Mouse (Mus musculus) brain, adult 2 months (tissue): ENCODE measurements around the gene Fyttd1.
A peak's percentile ranks its signal among the peaks of the same experiment; 100 is the strongest.
"Not testable (repeated sequence)": the region's sequence is repeated elsewhere in the genome, so short reads cannot be mapped to it uniquely, and the experiment has no call there.

Experiments
- DNase-seq: peaks from one replicate; pipeline ENCODE4 v3.0.0; 2011; ENCODE audit warnings: low read depth, low spot score

Gene Fyttd1

GRCm38 (mm10) chr16:32877343-32878156 is at the start of gene Fyttd1, which contains the start of gene Rubcn:
Gene Fyttd1, plus strand, starts transcription at chr16:32877500.
Gene Rubcn, minus strand, starts transcription at chr16:32877766.
- DNase-seq: peak; percentile 99

GRCm38 (mm10) chr16:32829104-32829503 is 48.2 kb upstream of the Fyttd1 start:
- DNase-seq: no peak

GRCm38 (mm10) chr16:32831501-32831900 is 45.8 kb upstream of the Fyttd1 start:
- DNase-seq: peak; percentile 63

- DNase-seq: peak; percentile 68
These were observed 30.2 kb upstream of the Fyttd1 start for GRCm38 (mm10) chr16:32847103-32847502.

- DNase-seq: no peak
These were observed 28.1 kb upstream of the Fyttd1 start for GRCm38 (mm10) chr16:32849042-32849830.

GRCm38 (mm10) chr16:32853492-32854049 is 23.7 kb upstream of the Fyttd1 start:
- DNase-seq: peak; percentile 27

- DNase-seq: peak; percentile 89
These were observed 23.2 kb upstream of the Fyttd1 start for GRCm38 (mm10) chr16:32854050-32854571.

- DNase-seq: no peak
These were observed 20.5 kb upstream of the Fyttd1 start for GRCm38 (mm10) chr16:32856751-32857150.

DNA sequence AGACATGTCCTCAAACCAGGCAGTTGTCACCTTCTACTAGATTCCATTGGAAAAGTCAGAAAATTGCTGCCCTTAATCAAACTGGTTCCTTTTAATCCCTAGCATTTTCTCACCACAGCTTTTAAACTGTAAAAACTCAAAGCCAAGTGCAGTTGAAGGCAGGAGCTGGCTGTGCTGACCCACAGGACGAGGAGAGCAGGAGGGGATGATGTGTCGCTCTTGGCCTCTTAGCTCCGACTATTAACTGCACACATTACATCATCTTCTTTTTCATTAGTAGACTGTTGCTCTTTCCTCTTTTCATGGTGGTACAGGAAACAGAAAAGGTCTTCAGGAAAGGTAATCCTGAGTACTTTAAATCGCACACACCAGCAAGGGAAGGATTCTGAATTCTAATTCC is 18.9 kb upstream of the Fyttd1 start:
- DNase-seq: no peak

- peak; percentile 76 for DNase-seq
These were observed 18.3 kb upstream of the Fyttd1 start for GRCm38 (mm10) chr16:32858771-32859636.

GRCm38 (mm10) chr16:32861813-32862385 is 15.4 kb upstream of the Fyttd1 start:
- DNase-seq: no peak

- DNase-seq: no peak
These were observed 11.9 kb upstream of the Fyttd1 start for GRCm38 (mm10) chr16:32865401-32865800.

- no peak for DNase-seq
These were observed 10.6 kb upstream of the Fyttd1 start for GRCm38 (mm10) chr16:32866713-32867112.

DNA sequence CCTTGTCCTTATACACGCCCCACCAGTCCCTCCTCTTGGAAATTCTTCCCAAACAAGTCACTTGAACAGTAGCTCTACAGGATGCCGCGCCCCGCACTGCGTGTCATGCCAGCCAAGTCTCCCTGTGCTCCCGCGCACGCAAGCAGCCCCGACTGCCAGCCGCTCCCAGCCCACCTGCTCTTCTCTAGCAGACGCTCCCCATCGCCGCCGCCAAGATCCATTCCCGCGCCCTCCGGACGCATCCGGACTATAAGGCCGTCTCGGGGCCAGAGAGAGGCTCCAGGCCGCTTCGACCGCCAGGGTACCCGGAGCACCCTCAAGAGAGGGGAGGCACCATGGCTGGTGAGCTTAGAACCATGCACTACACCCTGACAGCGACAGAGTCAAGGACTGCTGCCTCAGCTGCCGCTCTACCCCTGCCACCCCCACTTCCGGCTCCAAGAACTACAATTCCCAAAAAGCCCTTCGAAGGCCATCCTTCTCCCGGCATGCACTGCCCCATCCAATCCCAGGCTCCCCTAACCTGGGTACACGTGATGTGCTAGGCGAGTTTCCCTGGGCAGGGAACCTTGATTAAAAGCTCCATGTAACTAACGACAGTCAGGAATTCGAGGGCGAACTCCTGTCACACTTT is 9.3 kb upstream of the Fyttd1 start:
- peak; percentile 98 for DNase-seq

- DNase-seq: no peak
These were observed 7.1 kb upstream of the Fyttd1 start for GRCm38 (mm10) chr16:32870231-32870630.

GRCm38 (mm10) chr16:32873366-32873765 is 3.9 kb upstream of the Fyttd1 start:
- no peak for DNase-seq

GRCm38 (mm10) chr16:32875281-32875680 is 2.0 kb upstream of the Fyttd1 start:
- DNase-seq: not testable (repeated sequence)

DNA sequence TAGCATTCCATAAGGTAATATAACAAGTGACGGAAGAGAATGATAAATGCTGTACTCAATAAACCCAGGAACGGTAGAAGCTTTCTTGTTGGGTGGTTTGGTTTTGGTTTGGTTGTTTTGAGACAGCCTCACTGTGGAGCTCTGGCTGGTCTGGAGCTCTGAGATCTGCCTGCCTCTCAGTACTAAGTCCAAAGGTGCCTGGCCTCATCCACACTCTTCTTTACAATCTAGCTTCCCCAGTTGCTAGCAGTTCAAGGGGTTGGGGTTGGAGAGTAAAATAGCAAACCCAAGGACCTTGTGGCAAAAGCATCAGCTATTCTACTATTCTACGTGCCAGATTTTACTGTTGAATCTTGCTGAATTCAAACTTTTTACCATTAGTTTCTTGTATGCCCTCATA is 1.5 kb upstream of the Fyttd1 start:
- DNase-seq: no peak

DNA sequence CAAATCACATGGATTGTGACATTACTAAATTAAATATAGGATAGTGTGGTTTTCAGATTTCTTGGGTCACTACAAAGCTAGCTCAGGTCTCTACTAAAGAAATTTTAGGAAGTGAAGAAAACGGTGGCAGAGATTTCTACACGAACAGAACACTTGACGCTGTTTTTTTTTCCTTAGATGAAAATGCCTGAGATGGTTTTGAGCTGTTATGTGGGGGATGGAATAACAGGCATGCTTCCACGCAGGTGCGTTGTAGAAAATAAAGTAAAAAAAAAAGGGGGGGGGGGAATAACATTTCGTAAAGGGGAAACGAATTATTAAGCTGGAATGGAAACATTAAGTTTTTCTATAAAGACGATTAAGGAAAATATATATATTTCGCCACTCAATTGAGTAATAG is 469 bp upstream of the Fyttd1 start:
- DNase-seq: peak; percentile 12

DNA sequence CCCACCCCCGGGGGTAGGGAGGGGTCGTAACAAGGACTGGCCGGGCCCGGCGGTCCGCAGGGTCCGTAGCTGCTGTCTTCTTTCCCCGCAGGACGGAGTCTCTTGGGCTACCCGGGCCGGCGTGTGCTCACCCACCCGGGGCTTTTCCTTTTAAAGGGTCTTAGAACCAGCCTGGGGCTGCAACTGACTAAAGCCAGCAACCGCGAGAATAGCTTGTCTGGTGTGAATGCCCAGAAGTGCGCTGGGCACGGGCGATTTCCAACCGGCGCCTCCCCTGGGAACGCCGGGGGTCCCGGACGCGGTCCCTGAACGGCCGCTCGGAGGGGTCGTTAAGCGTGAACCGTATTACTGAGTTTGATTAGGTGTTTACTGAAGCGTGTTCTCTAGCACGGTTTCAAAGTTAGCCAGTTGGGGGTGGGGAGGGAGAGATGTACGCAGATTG is 878 bp downstream of the Fyttd1 start:
- peak; percentile 10 for DNase-seq
